Mouse (Mus musculus) midbrain, embryonic 16.5 days (tissue): ENCODE measurements around the gene 2700097O09Rik. TPM values are rescaled to one million over a fixed set of nuclear protein-coding genes. Genes with fewer than 3 reads are reported as not detected.
"Not testable (repeated sequence)": the region's sequence is repeated elsewhere in the genome, so short reads cannot be mapped to it uniquely, and the experiment has no call there.

Experiments
- ATAC-seq: fragments of 200-750 bp; cut with Nextera tagmentation; 2 replicates; pipeline ENCODE4 v1.8.0; 2017; ENCODE audit warnings: moderate TSS enrichment
- H3K27ac ChIP-seq: fragments of 300-500 bp; sonication (generic); 2 replicates; pipeline ENCODE4 v1.5.1; 2014; ENCODE audit warnings: mild to moderate bottlenecking, low read length, mixed read lengths
- H3K27me3 ChIP-seq: fragments of 300-500 bp; sonication (generic); 2 replicates; pipeline ENCODE4 v1.6.1; 2014; ENCODE audit warnings: low read depth, low read length, mixed read lengths; ENCODE audit not compliant: control insufficient read depth, insufficient read depth
- H3K36me3 ChIP-seq: fragments of 300-500 bp; sonication (generic); 2 replicates; pipeline ENCODE4 v1.6.1; 2014; ENCODE audit warnings: mild to moderate bottlenecking, low read length, moderate library complexity, mixed read lengths; ENCODE audit not compliant: control insufficient read depth, insufficient read depth
- H3K4me1 ChIP-seq: fragments of 300-500 bp; sonication (generic); 2 replicates; pipeline ENCODE4 v1.6.1; 2014; ENCODE audit warnings: mild to moderate bottlenecking, low read length, mixed read lengths; ENCODE audit not compliant: control insufficient read depth, insufficient read depth
- H3K4me2 ChIP-seq: fragments of 300-500 bp; sonication (generic); 2 replicates; pipeline ENCODE4 v1.6.1; 2014; ENCODE audit warnings: mild to moderate bottlenecking, low read length, mixed read lengths
- H3K4me3 ChIP-seq: fragments of 300-500 bp; sonication (generic); 2 replicates; pipeline ENCODE4 v1.5.1; 2014; ENCODE audit warnings: low read depth, mild to moderate bottlenecking, low read length, moderate library complexity, mixed read lengths
- H3K9ac ChIP-seq: fragments of 300-500 bp; sonication (generic); 2 replicates; pipeline ENCODE4 v1.6.1; 2014; ENCODE audit warnings: low read depth, low read length, mixed read lengths
- H3K9me3 ChIP-seq: fragments of 300-500 bp; sonication (generic); replicated peaks from 2 replicates; pipeline ENCODE4 v1.6.1; 2014; ENCODE audit warnings: mild to moderate bottlenecking, low read length, mixed read lengths; ENCODE audit not compliant: control insufficient read depth, poor library complexity, severe bottlenecking
- whole genome bisulfite sequencing: fragments of 180-500 bp; shearing (Covaris S2); extraction: QIAGEN DNeasy Blood & Tissue Kit; methylation state at CpG from one replicate; pipeline ENCODE4 v1.1.7; 2014; 5-methylcytosine and 5-hydroxymethylcytosine counted together
- polyA plus RNA-seq: library from polyadenylated mRNA; unstranded; fragments of >200 nt; fragmentation: Nextera tagmentation; extraction: Ambion mirVana; gene quantifications from 2 replicates; pipeline ENCODE4 v1.2.1, GENCODE M21; 2015

The 2700097O09Rik gene
- polyA plus RNA-seq = 32.2 and 32.6 TPM in 2 replicates

- peak within 1 kb of the TSS; percentile 75 for H3K9ac ChIP-seq
- not testable (repeated sequence) for H3K9me3 ChIP-seq, H3K36me3 ChIP-seq, H3K27me3 ChIP-seq, H3K4me1 ChIP-seq
- H3K4me2 ChIP-seq = peak within 1 kb of the TSS; percentile 59
- peak; percentile 99 for ATAC-seq
- H3K4me3 ChIP-seq = peak within 1 kb of the TSS; percentile 62
- H3K27ac ChIP-seq = peak within 1 kb of the TSS; percentile 83
- under 1% methylated on average over 55 of the region's 60 CpGs for WGBS
These were observed at the start of gene 2700097O09Rik, which contains the start of gene Srp54a for GRCm38 (mm10) chr12:55079726-55080600. Gene 2700097O09Rik, minus strand, starts transcription at chr12:55080110. Gene Srp54a, plus strand, starts transcription at chr12:55080262.

GRCm38 (mm10) chr12:55124731-55125130 lies 44.8 kb upstream of the 2700097O09Rik start:
- not testable (repeated sequence) for H3K27me3 ChIP-seq, H3K4me3 ChIP-seq, H3K9ac ChIP-seq, H3K9me3 ChIP-seq, H3K36me3 ChIP-seq, H3K4me1 ChIP-seq, H3K4me2 ChIP-seq, H3K27ac ChIP-seq
- peak; percentile 73 for ATAC-seq
- WGBS = no CpG with 5 or more reads among the region's 18 CpGs

GRCm38 (mm10) chr12:55124242-55124641 lies 44.3 kb upstream of the 2700097O09Rik start, which contains the start of gene Fam177a:
Gene Fam177a, plus strand, starts transcription at chr12:55124469.
- WGBS = no CpG with 5 or more reads among the region's 40 CpGs

GRCm38 (mm10) chr12:55112616-55113015 lies 32.7 kb upstream of the 2700097O09Rik start:
- not testable (repeated sequence) for H3K27me3 ChIP-seq, H3K36me3 ChIP-seq, H3K27ac ChIP-seq, H3K4me1 ChIP-seq, H3K4me2 ChIP-seq, H3K9me3 ChIP-seq, H3K9ac ChIP-seq, H3K4me3 ChIP-seq, ATAC-seq
- no CpG with 5 or more reads among the region's 7 CpGs for WGBS

More at GRCm38 (mm10) chr12:55124242-55124641, 44.3 kb upstream of the 2700097O09Rik start, which contains the start of gene Fam177a:
- H3K9ac ChIP-seq, H3K27ac ChIP-seq, H3K4me2 ChIP-seq, H3K9me3 ChIP-seq, H3K27me3 ChIP-seq, H3K4me1 ChIP-seq, H3K4me3 ChIP-seq, H3K36me3 ChIP-seq: not testable (repeated sequence)
- ATAC-seq = peak; percentile 98

GRCm38 (mm10) chr12:55092127-55092526 lies 12.2 kb upstream of the 2700097O09Rik start:
- not testable (repeated sequence) for ATAC-seq, H3K27ac ChIP-seq, H3K9me3 ChIP-seq, H3K36me3 ChIP-seq, H3K27me3 ChIP-seq, H3K4me2 ChIP-seq, H3K4me3 ChIP-seq, H3K9ac ChIP-seq, H3K4me1 ChIP-seq
- 94% methylated on average over 1 of the region's 7 CpGs for WGBS

GRCm38 (mm10) chr12:55080601-55080942 lies 662 bp upstream of the 2700097O09Rik start:
- ATAC-seq, H3K27me3 ChIP-seq, H3K9me3 ChIP-seq, H3K36me3 ChIP-seq, H3K4me1 ChIP-seq: not testable (repeated sequence)
- Histone ChIP-seq H3K4me2 (peak overlapping the region; percentile 45), H3K4me3 (peak overlapping the region; percentile 62), H3K27ac (peak overlapping the region; percentile 83), H3K9ac (peak overlapping the region; percentile 75)
- WGBS = 0% methylated on average over 25 of the region's 25 CpGs

GRCm38 (mm10) chr12:55078706-55079105 lies 1.2 kb downstream of the 2700097O09Rik start:
- H3K36me3 ChIP-seq, H3K4me3 ChIP-seq, H3K4me2 ChIP-seq, H3K9ac ChIP-seq, H3K4me1 ChIP-seq, H3K27ac ChIP-seq, H3K27me3 ChIP-seq, ATAC-seq, H3K9me3 ChIP-seq: not testable (repeated sequence)
- WGBS = 44% methylated on average over 2 of the region's 2 CpGs

- Histone ChIP-seq H3K9ac (no peak overlapping the region), H3K9me3 (no peaks in the 10 kb centered on the region), H3K27ac (no peak overlapping the region), H3K36me3 (no peaks in the 10 kb centered on the region), H3K4me2 (no peak overlapping the region), H3K27me3 (no peaks in the 10 kb centered on the region), H3K4me1 (peaks cover 8% of the 10 kb centered on the region; the same call in 1 of the 2 replicates), H3K4me3 (no peak overlapping the region)
- WGBS = 98% methylated on average over 2 of the region's 2 CpGs
- no peak for ATAC-seq
These were observed 4.6 kb downstream of the 2700097O09Rik start for GRCm38 (mm10) chr12:55075296-55075695.

- Histone ChIP-seq H3K36me3 (no peaks in the 10 kb centered on the region), H3K4me2 (no peak overlapping the region), H3K27me3 (no peaks in the 10 kb centered on the region), H3K27ac (no peak overlapping the region), H3K4me3 (no peak overlapping the region), H3K4me1 (0 out of 2 replicates have a peak, but pooled peaks cover 3% of the 10 kb centered on the region), H3K9me3 (no peaks in the 10 kb centered on the region), H3K9ac (no peak overlapping the region)
- 96% methylated on average over 7 of the region's 7 CpGs for WGBS
- ATAC-seq = no peak
These were observed 6.2 kb downstream of the 2700097O09Rik start for GRCm38 (mm10) chr12:55073686-55074085.
